Comparison of ENCODE assay signal across 9 mouse cellular contexts in genomic region chr7:104445961-104446645, GRCm38 (mm10). TPM values are rescaled to one million over a fixed set of nuclear protein-coding genes. Genes with fewer than 3 reads are reported as not detected.
DNase-seq lines count a peak whose midpoint lies in the region; ATAC-seq lines count a peak whose summit lies in the region.
"Had no signal": no experiment of that assay in that cellular context is flagged by ENCODE, and none has a peak within 500 bp of the region (broad histone marks: within the 10 kb centered on the region; RNA-seq: fewer than 3 reads in every experiment).

No protein-coding gene starts in this region.

- no peaks in the 10 kb centered on the region for H3K36me3 ChIP-seq in kidney, embryonic 15.5 days
- H3K36me3 ChIP-seq in megakaryocyte, embryonic 14.5 days (replicated peaks; ENCODE audit: low read length): peaks cover 25% of the 10 kb centered on the region
- no peaks in the 10 kb centered on the region for H3K36me3 ChIP-seq in midbrain, embryonic 10.5 days
- H3K36me3 ChIP-seq: hindbrain, embryonic 15.5 days had no signal

- H3K4me3 ChIP-seq in kidney, embryonic 15.5 days (replicated peaks): no peak overlapping the region
- H3K4me3 ChIP-seq in megakaryocyte, embryonic 14.5 days (replicated peaks): peak overlapping the region; percentile 90
- no peak overlapping the region for H3K4me3 ChIP-seq in midbrain, embryonic 10.5 days
- H3K4me3 ChIP-seq: hindbrain, embryonic 15.5 days had no signal

- 48% methylated on average over 2 of the region's 2 CpGs for WGBS in kidney, embryonic 15.5 days
- WGBS in midbrain, embryonic 10.5 days: 80% methylated on average over 2 of the region's 2 CpGs

- H3K4me2 ChIP-seq in kidney, embryonic 15.5 days: 0 out of 2 replicates have a peak overlapping the region, but pooled peaks have one; percentile 27
- H3K4me2 ChIP-seq: hindbrain, embryonic 15.5 days had no signal

- no peaks in the 10 kb centered on the region for H3K4me1 ChIP-seq in kidney, embryonic 15.5 days
- H3K4me1 ChIP-seq in megakaryocyte, embryonic 14.5 days: peaks cover 36% of the 10 kb centered on the region
- H3K4me1 ChIP-seq in midbrain, embryonic 10.5 days: no peaks in the 10 kb centered on the region
- H3K4me1 ChIP-seq: hindbrain, embryonic 15.5 days had no signal

- no peaks in the 10 kb centered on the region for H3K27me3 ChIP-seq in kidney, embryonic 15.5 days
- H3K27me3 ChIP-seq in megakaryocyte, embryonic 14.5 days (replicated peaks): no peaks in the 10 kb centered on the region
- H3K27me3 ChIP-seq in midbrain, embryonic 10.5 days (ENCODE audit: low read depth, poor library complexity, severe bottlenecking): no peaks in the 10 kb centered on the region
- H3K27me3 ChIP-seq: hindbrain, embryonic 15.5 days had no signal

- H3K9me3 ChIP-seq in kidney, embryonic 15.5 days (replicated peaks): no peaks in the 10 kb centered on the region
- no peaks in the 10 kb centered on the region for H3K9me3 ChIP-seq in megakaryocyte, embryonic 14.5 days
- H3K9me3 ChIP-seq in midbrain, embryonic 10.5 days (replicated peaks): no peaks in the 10 kb centered on the region
- H3K9me3 ChIP-seq: hindbrain, embryonic 15.5 days had no signal

- H3K9ac ChIP-seq in kidney, embryonic 15.5 days: no peak overlapping the region
- H3K9ac ChIP-seq: hindbrain, embryonic 15.5 days had no signal

- peak overlapping the region; percentile 15; the same call in 1 of the 2 replicates for H3K27ac ChIP-seq in kidney, embryonic 15.5 days
- no peak overlapping the region for H3K27ac ChIP-seq in midbrain, embryonic 10.5 days (replicated peaks)
- H3K27ac ChIP-seq: hindbrain, embryonic 15.5 days had no signal

- DNase-seq in 416B (ENCODE audit: low read depth): peak; percentile 95
- peak; percentile 37 to 53 for DNase-seq in CD8-positive naive resting alpha-beta T cell, adult 2 months (ENCODE audit: low read depth in 2 of 2, low spot score in 2 of 2)
- DNase-seq in embryo, embryonic 11 days: peak; percentile 29
- DNase-seq in midbrain, embryonic 10.5 days (ENCODE audit: low spot score): no peak
- DNase-seq in frontal cortex, postnatal 36 days (ENCODE audit: low spot score in 2 of 2): no peak
- no peak for DNase-seq in right cerebral cortex, postnatal 25 days

- peak; percentile 49; the same call in 1 of the 2 replicates for ATAC-seq in kidney, embryonic 15.5 days (replicated peaks; ENCODE audit: low FRiP score)

RNA-seq across cellular contexts. Expression of gene Trim30a, which starts 18.9 kb away (rescaled TPM):
- polyA plus RNA-seq in kidney, embryonic 15.5 days (2015; fragmentation: Nextera tagmentation; extraction: Ambion mirVana): 1.1 and 1.3 TPM in 2 replicates
- polyA plus RNA-seq in megakaryocyte, embryonic 14.5 days (2012; ENCODE audit: insufficient read depth, low replicate concordance): 0.81 TPM in 1 of 2 replicates, not detected in the other
- 0.30 and 0.51 TPM in 2 replicates for polyA plus RNA-seq in midbrain, embryonic 10.5 days (2016; fragmentation: Nextera tagmentation; extraction: Ambion mirVana)

RNA-seq across cellular contexts. Expression of gene Trim30c, which starts 45.5 kb away (rescaled TPM):
- 0.12 and 0.22 TPM in 2 replicates for polyA plus RNA-seq in kidney, embryonic 15.5 days (2015; fragmentation: Nextera tagmentation; extraction: Ambion mirVana)
- polyA plus RNA-seq in megakaryocyte, embryonic 14.5 days (2012; ENCODE audit: insufficient read depth, low replicate concordance): not detected in 2 replicates
- not detected in 2 replicates for polyA plus RNA-seq in midbrain, embryonic 10.5 days (2016; fragmentation: Nextera tagmentation; extraction: Ambion mirVana)

Comparison
In these comparisons a context has a peak if more than half of its experiments do, and no peak if none do; other contexts are left out.
1. DNase-seq: peak in 416B (single experiment), CD8-positive naive resting alpha-beta T cell, adult 2 months (2 of 2) and embryo, embryonic 11 days (single experiment); none in midbrain, embryonic 10.5 days (single experiment), frontal cortex, postnatal 36 days (0 of 2) and right cerebral cortex, postnatal 25 days (single experiment).